Mouse (Mus musculus): ENCODE results near the gene Mogat1. TPM values are rescaled to one million over a fixed set of nuclear protein-coding genes. Genes with fewer than 3 reads are reported as not detected.

Gene Mogat1
- polyA plus RNA-seq, 1 experiment from 2014 or later = 0.16 TPM

Other genes starting within 250 kb of the Mogat1 start
- 37.8 and 43.2 TPM in 2 replicates for gene Sgpp2, start 200.6 kb upstream of the Mogat1 start, polyA plus RNA-seq (2014; fragmentation: Nextera tagmentation; extraction: Ambion mirVana)
- 167 and 177 TPM in 2 replicates for gene Farsb, start 22.1 kb upstream of the Mogat1 start, polyA plus RNA-seq (2014; fragmentation: Nextera tagmentation; extraction: Ambion mirVana)
- 0.16 TPM in 1 of 2 replicates, not detected in the other for gene BC035947, start 1.2 kb downstream of the Mogat1 start, polyA plus RNA-seq (2014; fragmentation: Nextera tagmentation; extraction: Ambion mirVana)
- 87.5 and 96.7 TPM in 2 replicates for gene Acsl3, start 146.8 kb downstream of the Mogat1 start, polyA plus RNA-seq (2014; fragmentation: Nextera tagmentation; extraction: Ambion mirVana)
- 4.4 and 5.8 TPM in 2 replicates for gene Utp14b, start 147.0 kb downstream of the Mogat1 start, polyA plus RNA-seq (2014; fragmentation: Nextera tagmentation; extraction: Ambion mirVana)

Measured in intestine, embryonic 14.5 days (tissue).